Mouse (Mus musculus) liver, embryonic 15.5 days (tissue): Measurements from ENCODE around the gene Ovol3. TPM values are rescaled to one million over a fixed set of nuclear protein-coding genes. Genes with fewer than 3 reads are reported as not detected.

ENCODE experiments used
- ATAC-seq: fragments of 200-750 bp; cut with Nextera tagmentation; 2 replicates; pipeline ENCODE4 v1.8.0; 2017; ENCODE audit warnings: moderate number of reproducible peaks, mild to moderate bottlenecking, moderate library complexity; ENCODE audit not compliant: insufficient read depth
- H3K27ac ChIP-seq: fragments of 300-500 bp; sonication (generic); replicated peaks from 2 replicates; pipeline ENCODE4 v1.5.1; 2015; ENCODE audit warnings: mild to moderate bottlenecking, inconsistent platforms
- H3K27me3 ChIP-seq: fragments of 300-500 bp; sonication (generic); 2 replicates; pipeline ENCODE4 v1.6.1; 2015; ENCODE audit warnings: mild to moderate bottlenecking, inconsistent platforms
- H3K36me3 ChIP-seq: fragments of 300-500 bp; sonication (generic); replicated peaks from 2 replicates; pipeline ENCODE4 v1.6.1; 2015; ENCODE audit warnings: moderate library complexity, mild to moderate bottlenecking, inconsistent platforms
- H3K4me1 ChIP-seq: fragments of 300-500 bp; sonication (generic); replicated peaks from 2 replicates; pipeline ENCODE4 v1.6.1; 2015; ENCODE audit warnings: inconsistent platforms
- H3K4me2 ChIP-seq: fragments of 300-500 bp; sonication (generic); 2 replicates; pipeline ENCODE4 v1.6.1; 2015; ENCODE audit warnings: moderate library complexity, mild to moderate bottlenecking, inconsistent platforms
- H3K4me3 ChIP-seq: fragments of 300-500 bp; sonication (generic); replicated peaks from 2 replicates; pipeline ENCODE4 v1.5.1; 2015; ENCODE audit warnings: mild to moderate bottlenecking, inconsistent platforms
- H3K9ac ChIP-seq: fragments of 300-500 bp; sonication (generic); 2 replicates; pipeline ENCODE4 v1.6.1; 2015; ENCODE audit warnings: moderate library complexity, mild to moderate bottlenecking, inconsistent platforms
- H3K9me3 ChIP-seq: fragments of 300-500 bp; sonication (generic); replicated peaks from 2 replicates; pipeline ENCODE4 v1.6.1; 2016; ENCODE audit warnings: inconsistent platforms
- WGBS: fragments of 180-500 bp; shearing (Covaris S2); methylation state at CpG from one replicate; pipeline ENCODE4 v1.1.7; 2015; ENCODE audit warnings: mixed read lengths; ENCODE audit not compliant: insufficient replicate concordance; 5-methylcytosine and 5-hydroxymethylcytosine counted together
- polyA plus RNA-seq: library from polyadenylated mRNA; unstranded; fragments of >200 nt; fragmentation: Nextera tagmentation; extraction: Ambion mirVana; gene quantifications from 2 replicates; pipeline ENCODE4 v1.2.1, GENCODE M21; 2015

The Ovol3 gene
- polyA plus RNA-seq = not detected in 2 replicates

DNA sequence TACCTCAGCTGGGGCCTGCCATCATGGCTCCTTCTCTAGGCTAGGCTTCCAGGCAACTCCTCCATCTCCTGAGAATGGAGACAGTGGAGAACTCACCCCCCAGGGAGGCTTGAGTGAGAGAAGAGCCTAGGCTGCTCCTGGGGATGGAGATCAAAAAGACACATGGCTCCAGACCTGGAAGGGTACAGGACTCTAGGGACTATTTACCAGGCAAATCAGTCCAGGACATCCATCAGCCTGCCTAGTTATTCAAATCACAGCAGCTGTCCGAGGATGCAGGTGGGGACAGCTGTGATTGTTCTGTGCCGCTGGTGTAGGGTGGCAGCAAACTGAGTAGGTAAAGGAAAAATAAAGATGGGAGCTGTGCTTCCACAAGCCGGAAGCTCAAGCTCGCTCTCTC is at the start of gene Ovol3:
Gene Ovol3, minus strand, starts transcription at position 101 of the 400 bp plus-strand sequence.
- ATAC-seq = no peak
- no peak within 1 kb of the TSS for H3K4me3 ChIP-seq

DNA sequence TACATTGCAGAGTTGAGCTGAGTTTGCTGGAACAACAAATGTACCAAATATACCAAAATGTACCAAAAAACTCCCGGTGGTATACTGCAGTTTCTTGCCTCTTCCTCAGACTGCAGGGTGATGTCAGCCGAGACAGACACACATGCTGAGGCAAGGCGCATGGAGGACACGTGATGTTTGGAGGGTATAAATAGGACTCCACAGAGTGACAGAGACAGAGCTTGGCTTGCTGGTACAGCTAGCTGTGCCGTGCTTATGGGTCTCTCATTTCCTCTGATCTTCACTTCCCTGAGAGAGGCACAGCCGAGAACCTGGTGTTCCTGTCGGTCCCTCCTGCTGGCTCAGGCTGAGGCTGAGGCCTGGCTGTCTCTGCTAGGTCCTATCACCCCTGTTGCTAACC is 47.2 kb upstream of the Ovol3 start:
- H3K27ac ChIP-seq = no peak overlapping the region
- 0 out of 2 replicates have a peak, but pooled peaks cover 7% of the 10 kb centered on the region for H3K27me3 ChIP-seq
- no peak for ATAC-seq
- no peak overlapping the region for H3K4me3 ChIP-seq
- no peak overlapping the region for H3K9ac ChIP-seq
- WGBS = 63% methylated on average over 7 of the region's 7 CpGs
- no peaks in the 10 kb centered on the region for H3K36me3 ChIP-seq
- H3K9me3 ChIP-seq = no peaks in the 10 kb centered on the region
- H3K4me2 ChIP-seq = no peak overlapping the region
- H3K4me1 ChIP-seq = peaks cover 30% of the 10 kb centered on the region

More for the DNA sequence above, at the start of gene Ovol3:
- Histone ChIP-seq H3K36me3 (peaks cover 22% of the 10 kb centered on the region), H3K4me1 (peaks cover 23% of the 10 kb centered on the region), H3K9ac (no peak within 1 kb of the TSS), H3K27ac (no peak within 1 kb of the TSS), H3K4me2 (no peak within 1 kb of the TSS), H3K27me3 (no peaks in the 10 kb centered on the region), H3K9me3 (no peaks in the 10 kb centered on the region)
- 67% methylated on average over 4 of the region's 4 CpGs for WGBS

DNA sequence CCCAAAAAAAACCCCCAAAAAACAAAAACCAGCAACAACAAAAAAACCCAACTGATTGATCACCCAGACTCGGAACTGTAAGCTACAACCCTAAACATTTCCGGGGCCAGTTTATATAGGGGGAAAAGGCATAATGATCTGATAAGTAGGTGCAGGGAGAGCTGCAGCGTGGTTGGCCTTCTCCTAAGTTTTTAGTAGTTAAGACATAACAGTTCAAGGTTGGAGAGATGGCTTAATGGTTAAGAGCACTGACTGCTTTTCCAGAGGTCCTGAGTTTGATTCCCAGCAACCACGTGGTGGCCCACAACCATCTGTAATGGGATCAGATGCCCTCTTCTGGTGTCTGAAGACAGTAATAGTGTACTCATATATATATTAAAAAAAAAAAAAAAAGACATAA is 46.0 kb upstream of the Ovol3 start:
- Histone ChIP-seq H3K27ac (no peak overlapping the region), H3K9me3 (no peaks in the 10 kb centered on the region), H3K4me3 (no peak overlapping the region), H3K27me3 (0 out of 2 replicates have a peak, but pooled peaks cover 7% of the 10 kb centered on the region), H3K4me1 (peaks cover 33% of the 10 kb centered on the region), H3K4me2 (peak overlapping the region; percentile 95), H3K9ac (no peak overlapping the region), H3K36me3 (no peaks in the 10 kb centered on the region)
- WGBS = 60% methylated on average over 4 of the region's 4 CpGs
- no peak for ATAC-seq

DNA sequence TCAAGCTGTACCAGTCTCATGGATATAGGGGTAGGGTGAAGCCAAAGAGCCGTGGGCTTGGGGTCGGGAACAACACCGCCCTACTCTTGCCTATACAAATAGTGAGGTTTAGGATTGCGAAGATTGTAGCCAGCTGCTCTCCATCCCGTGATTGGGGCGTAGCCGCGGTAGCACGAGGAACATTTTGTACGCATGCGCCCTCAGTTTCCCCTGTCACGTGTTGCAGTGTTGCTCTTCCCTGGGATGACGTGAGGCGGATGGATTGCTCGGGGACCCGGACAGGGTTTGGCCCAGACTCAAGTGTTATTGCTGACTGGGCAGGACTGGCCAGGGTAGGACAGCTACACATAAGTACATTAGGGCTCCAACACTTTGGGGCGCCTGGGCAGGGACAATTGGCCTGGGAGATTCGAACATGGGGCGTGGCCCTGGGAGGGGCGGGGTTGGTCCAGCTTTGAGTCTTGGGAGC is 45.2 kb upstream of the Ovol3 start:
- peak overlapping the region; percentile 31 for H3K9ac ChIP-seq
- H3K4me3 ChIP-seq = peak overlapping the region; percentile 79
- H3K9me3 ChIP-seq = no peaks in the 10 kb centered on the region
- H3K4me1 ChIP-seq = peaks cover 33% of the 10 kb centered on the region
- peak; percentile 31 for ATAC-seq
- H3K27me3 ChIP-seq = 0 out of 2 replicates have a peak, but pooled peaks cover 3% of the 10 kb centered on the region
- WGBS = under 1% methylated on average over 20 of the region's 20 CpGs
- peak overlapping the region; percentile 98 for H3K27ac ChIP-seq
- no peaks in the 10 kb centered on the region for H3K36me3 ChIP-seq
- peak overlapping the region; percentile 95 for H3K4me2 ChIP-seq

DNA sequence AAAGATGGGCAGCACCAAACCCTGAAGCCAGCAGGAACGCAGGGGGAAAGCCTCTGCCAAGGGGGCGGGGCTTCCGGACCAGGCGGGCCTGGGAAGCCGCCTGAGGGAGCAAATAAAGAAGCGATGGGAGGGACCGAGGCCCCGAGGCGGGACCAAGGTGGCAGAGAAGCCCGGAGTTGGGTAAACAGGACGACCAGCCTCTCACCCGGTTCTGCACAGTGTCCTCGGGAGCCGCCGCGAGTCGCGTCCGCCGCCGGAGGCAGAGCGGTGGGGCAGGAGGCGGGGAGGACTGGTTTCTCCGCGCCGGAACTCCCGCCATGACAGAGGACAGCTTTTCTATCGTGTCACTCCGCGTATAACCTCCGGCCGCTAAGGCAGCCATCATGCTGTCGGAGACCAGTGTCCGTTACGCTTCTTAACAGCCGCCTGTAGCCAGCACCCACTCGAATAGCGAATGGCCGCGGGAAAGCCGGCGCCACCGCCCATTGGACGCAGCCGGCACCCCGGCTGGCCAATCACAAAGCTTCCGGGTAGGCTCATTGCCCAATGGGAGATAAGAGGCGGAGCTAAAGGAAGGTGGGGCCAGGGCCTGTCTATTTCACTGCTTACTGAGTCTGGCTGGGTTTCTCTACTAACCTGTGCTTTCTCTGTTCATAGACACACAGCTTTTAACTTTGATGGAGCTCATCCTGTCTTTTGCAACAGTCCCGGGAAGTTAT is 44.6 kb upstream of the Ovol3 start, which contains the start of the genes Thap8 and Wdr62:
Gene Thap8, plus strand, starts transcription at position 144 of the 719 bp plus-strand sequence.
Gene Wdr62, minus strand, starts transcription at position 469 of the 719 bp plus-strand sequence.
- peak; percentile 91 for ATAC-seq
- peaks cover 33% of the 10 kb centered on the region for H3K4me1 ChIP-seq
- WGBS = under 1% methylated on average over 49 of the region's 49 CpGs
- H3K27ac ChIP-seq = peak within 1 kb of the TSS; percentile 98
- H3K36me3 ChIP-seq = no peaks in the 10 kb centered on the region
- H3K9me3 ChIP-seq = no peaks in the 10 kb centered on the region
- H3K4me3 ChIP-seq = peak within 1 kb of the TSS; percentile 79
- no peaks in the 10 kb centered on the region for H3K27me3 ChIP-seq
- H3K4me2 ChIP-seq = peak within 1 kb of the TSS; percentile 95
- peak within 1 kb of the TSS; percentile 70 for H3K9ac ChIP-seq

DNA sequence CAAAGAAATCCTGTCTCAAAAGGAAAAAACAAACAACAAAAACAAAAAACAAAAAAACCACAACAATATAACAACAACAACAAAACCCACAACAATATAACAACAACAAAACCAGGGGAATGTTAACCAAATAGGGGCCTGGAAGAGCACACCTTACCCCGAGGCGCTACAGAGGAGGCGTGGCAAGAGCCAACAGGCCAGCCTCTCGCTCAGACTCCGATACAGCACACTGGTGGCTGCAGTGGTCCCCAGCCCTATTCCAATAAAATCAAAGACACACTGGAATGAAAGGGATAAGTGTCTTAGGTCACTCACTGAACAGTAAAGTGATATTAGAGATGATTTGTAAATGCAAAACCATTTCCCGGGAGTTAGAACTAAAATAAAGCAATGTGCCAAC is 44.0 kb upstream of the Ovol3 start:
- H3K9ac ChIP-seq = peak overlapping the region; percentile 70
- H3K27ac ChIP-seq = peak overlapping the region; percentile 98
- 0% methylated on average over 6 of the region's 6 CpGs for WGBS
- H3K4me3 ChIP-seq = peak overlapping the region; percentile 79
- 0 out of 2 replicates have a peak, but pooled peaks cover under 1% of the 10 kb centered on the region for H3K36me3 ChIP-seq
- H3K4me1 ChIP-seq = peaks cover 33% of the 10 kb centered on the region
- no peaks in the 10 kb centered on the region for H3K27me3 ChIP-seq
- no peaks in the 10 kb centered on the region for H3K9me3 ChIP-seq
- H3K4me2 ChIP-seq = peak overlapping the region; percentile 95
- ATAC-seq = peak; percentile 51

DNA sequence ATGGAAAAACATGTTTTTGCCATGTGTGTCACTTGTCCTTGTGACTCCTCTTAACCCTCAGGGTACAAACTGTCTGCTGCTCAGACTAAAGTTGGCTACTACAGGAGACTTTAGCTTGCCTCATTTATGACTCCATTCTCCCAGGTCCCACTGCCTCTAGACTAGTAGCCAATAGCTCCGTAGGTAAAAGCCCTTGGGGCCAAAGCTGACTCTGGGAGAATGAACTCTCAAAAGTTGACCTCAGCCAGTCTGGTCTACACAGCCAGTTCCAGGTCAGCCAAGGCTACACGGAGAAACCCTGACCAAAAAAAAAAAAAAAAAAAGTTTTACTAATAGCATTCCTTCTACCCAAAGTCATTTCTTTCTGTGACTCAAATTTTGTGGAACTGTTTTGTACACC is 43.4 kb upstream of the Ovol3 start:
- H3K4me1 ChIP-seq = peaks cover 33% of the 10 kb centered on the region
- no peaks in the 10 kb centered on the region for H3K9me3 ChIP-seq
- peak overlapping the region; percentile 70; the same call in 1 of the 2 replicates for H3K9ac ChIP-seq
- peak overlapping the region; percentile 95 for H3K4me2 ChIP-seq
- WGBS = 47% methylated on average over 2 of the region's 2 CpGs
- peak overlapping the region; percentile 79 for H3K4me3 ChIP-seq
- ATAC-seq = no peak
- H3K27me3 ChIP-seq = no peaks in the 10 kb centered on the region
- H3K27ac ChIP-seq = no peak overlapping the region
- peaks cover 7% of the 10 kb centered on the region; the same call in 1 of the 2 replicates for H3K36me3 ChIP-seq

DNA sequence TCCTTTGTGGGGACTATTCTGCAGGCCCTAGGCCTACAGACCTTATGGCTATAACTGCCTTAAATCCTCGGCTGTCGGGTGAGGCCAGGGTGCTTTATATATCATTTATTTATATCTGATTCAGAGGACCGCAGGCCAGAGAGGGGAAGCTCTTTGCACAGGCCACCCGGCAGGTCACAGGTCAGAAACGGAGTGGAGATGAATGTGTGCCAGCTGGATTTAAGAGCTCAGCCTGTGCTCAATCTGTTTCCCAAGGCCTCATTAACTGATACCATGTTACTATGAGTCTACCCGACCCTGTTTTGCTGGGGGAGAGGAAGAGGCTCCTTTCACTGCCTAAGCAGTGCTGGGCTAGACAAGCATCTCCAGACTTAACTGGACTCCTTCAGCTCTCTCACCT is 38.9 kb upstream of the Ovol3 start:
- Histone ChIP-seq H3K27ac (no peak overlapping the region), H3K27me3 (no peaks in the 10 kb centered on the region), H3K9ac (no peak overlapping the region), H3K9me3 (no peaks in the 10 kb centered on the region), H3K36me3 (peaks cover 39% of the 10 kb centered on the region), H3K4me2 (no peak overlapping the region), H3K4me3 (no peak overlapping the region), H3K4me1 (peaks cover 17% of the 10 kb centered on the region)
- 78% methylated on average over 6 of the region's 6 CpGs for WGBS
- ATAC-seq = no peak

DNA sequence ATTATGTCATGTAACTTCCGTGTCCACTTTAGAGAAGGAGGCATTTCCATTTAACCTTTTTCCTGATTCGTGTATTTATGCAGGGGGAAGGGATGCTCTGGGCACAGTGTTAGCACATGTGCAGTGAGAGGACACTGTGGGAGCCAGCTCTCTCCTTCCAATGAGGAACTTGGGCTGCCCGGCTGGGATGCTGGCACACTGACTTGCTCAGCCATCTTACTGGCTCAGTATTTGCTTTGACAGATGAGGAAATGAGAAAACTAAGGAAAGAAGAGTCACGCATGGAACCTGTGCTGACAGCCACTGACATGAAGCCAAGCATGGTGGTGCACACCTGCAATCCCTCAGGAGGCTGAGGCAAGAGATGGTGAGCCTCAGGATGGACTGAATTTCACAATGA is 34.1 kb upstream of the Ovol3 start:
- peaks cover 83% of the 10 kb centered on the region for H3K36me3 ChIP-seq
- H3K4me1 ChIP-seq = no peaks in the 10 kb centered on the region
- H3K4me3 ChIP-seq = no peak overlapping the region
- H3K9me3 ChIP-seq = no peaks in the 10 kb centered on the region
- no peak overlapping the region for H3K9ac ChIP-seq
- ATAC-seq = no peak
- H3K27me3 ChIP-seq = no peaks in the 10 kb centered on the region
- no peak overlapping the region for H3K27ac ChIP-seq
- H3K4me2 ChIP-seq = no peak overlapping the region
- whole genome bisulfite sequencing = 76% methylated on average over 4 of the region's 4 CpGs

DNA sequence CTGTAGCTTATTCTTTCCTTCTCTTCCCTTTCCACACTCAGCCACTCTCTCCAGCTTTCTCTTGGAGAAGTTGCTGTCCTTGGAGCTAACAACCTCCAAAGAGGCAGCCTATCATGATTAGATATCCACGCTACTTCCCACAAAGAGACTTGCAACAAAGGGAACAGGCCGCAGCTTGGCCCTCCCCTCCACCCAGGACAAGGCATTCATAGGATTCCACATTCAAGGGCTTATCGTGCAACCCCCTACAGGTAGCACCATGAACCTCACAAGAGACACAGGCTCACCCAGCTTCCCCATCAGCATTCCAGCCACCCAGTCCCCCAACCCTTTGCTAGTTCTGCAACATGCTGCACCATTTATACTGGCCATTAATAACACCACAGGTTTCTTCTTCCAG is 31.3 kb upstream of the Ovol3 start:
- Histone ChIP-seq H3K4me3 (no peak overlapping the region), H3K4me2 (no peak overlapping the region), H3K27me3 (no peaks in the 10 kb centered on the region), H3K9me3 (no peaks in the 10 kb centered on the region), H3K27ac (no peak overlapping the region), H3K4me1 (no peaks in the 10 kb centered on the region), H3K36me3 (peaks cover 87% of the 10 kb centered on the region), H3K9ac (no peak overlapping the region)
- no peak for ATAC-seq
- 81% methylated on average over 3 of the region's 3 CpGs for WGBS

DNA sequence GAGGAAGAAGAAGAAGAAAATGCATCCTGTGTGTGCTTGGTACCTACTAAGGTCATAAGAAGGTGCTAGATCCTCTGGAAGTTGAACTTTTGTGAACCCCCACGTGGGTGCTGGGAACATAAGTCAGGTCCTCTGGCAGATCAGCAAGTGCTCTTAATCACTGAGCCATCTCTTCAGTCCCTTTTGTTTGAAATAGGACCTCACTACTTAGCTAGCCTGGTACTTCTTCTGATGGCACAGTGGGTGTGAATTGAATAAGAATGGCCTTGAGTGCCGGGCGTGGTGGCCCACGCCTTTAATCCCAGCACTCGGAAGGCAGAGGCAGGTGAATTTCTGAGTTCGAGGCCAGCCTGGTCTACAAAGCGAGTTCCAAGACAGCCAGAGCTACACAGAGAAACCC is 30.4 kb upstream of the Ovol3 start:
- no peaks in the 10 kb centered on the region for H3K4me1 ChIP-seq
- no peak overlapping the region for H3K4me3 ChIP-seq
- H3K9me3 ChIP-seq = no peaks in the 10 kb centered on the region
- H3K27me3 ChIP-seq = no peaks in the 10 kb centered on the region
- no peak overlapping the region for H3K9ac ChIP-seq
- H3K36me3 ChIP-seq = peaks cover 88% of the 10 kb centered on the region
- ATAC-seq = no peak
- no peak overlapping the region for H3K4me2 ChIP-seq
- H3K27ac ChIP-seq = no peak overlapping the region
- WGBS = 76% methylated on average over 7 of the region's 7 CpGs
